Mouse (Mus musculus): ENCODE measurements around the gene Ankra2.

Ankra2 gene

DNA sequence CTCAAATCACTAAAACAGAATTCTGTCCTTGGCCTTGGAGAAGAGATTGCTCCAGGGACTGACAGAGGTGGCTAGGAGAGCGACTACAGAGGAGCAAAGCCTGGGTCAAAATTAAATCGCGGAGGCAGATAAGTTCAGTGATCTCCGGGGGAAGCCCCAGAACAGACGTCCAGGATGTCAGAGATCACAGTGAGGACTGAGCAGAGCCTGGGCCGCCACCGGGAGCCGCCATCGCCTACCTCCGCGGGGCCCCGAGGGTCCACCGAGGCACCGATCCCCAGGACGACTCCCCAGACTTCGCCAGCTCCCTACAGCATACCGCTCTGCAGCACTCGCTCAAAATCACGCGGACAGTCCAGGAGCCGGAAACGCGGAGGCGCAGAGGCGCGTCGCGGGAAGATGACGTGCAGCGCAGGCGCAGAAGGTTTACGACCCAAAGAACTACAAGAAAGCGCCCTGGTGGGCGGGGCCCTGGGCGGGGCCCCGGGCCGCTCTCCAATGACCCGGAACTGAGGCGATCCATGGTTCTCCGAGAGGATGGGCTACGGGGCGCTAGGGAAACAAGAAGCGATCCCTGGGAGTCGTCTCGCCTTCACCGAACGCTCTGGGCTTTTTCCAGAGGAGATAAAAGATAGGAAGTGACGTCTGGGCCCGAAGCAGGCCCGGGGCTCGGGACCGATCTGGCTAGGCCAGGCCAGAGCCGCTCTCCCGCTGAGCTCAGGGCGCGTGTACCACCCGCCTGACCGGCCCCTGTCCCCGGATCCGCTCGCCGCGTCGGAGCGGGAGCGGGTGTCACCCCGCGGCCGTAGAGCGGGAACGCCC lies at the start of gene Ankra2, which contains the start of gene Utp15:
Gene Ankra2, plus strand, starts transcription at position 439 of the 822 bp plus-strand sequence.
Gene Utp15, minus strand, starts transcription at position 406 of the 822 bp plus-strand sequence.
- peak; percentile 91 for DNase-seq (ENCODE audit: low spot score)

DNA sequence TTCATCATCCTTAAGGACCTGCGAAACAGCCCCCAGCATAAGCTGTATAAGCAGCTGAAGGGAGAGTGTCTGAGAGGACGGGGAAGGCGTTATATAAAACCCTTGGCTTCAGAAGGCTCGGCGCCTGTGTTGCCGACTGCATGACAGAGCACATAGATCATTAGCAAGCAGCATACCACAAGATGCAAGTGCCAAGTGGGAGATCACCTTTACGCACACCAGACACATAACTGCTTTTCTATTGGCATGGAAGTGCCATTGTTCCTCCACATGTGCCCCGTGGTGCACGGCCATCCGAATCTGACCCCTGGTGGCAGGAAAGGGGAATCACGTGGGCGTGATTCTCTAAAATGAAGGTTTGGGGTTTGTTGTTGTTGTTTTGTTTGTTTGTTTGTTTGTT lies 40.0 kb upstream of the Ankra2 start:
- no peak for DNase-seq (ENCODE audit: low spot score)

DNA sequence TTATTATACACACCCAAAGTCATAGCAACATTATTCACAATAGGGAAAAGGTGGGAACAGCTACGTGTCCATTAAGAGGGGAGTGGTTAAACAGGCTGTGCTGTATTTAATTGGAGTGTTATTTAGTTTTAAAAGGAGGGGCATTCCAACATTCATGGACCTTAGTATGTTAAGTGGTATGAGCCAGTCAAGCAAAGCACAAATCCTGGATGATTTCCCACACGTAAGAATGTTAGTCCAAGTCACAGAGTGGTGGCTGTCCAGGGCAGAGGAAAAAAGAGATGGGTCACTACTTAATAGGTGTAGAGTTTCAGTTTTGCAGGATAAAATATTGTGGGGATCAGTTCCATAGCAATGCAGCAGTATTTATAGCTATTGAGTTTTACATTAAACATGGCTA lies 36.6 kb upstream of the Ankra2 start:
- DNase-seq (ENCODE audit: low spot score): no peak

DNA sequence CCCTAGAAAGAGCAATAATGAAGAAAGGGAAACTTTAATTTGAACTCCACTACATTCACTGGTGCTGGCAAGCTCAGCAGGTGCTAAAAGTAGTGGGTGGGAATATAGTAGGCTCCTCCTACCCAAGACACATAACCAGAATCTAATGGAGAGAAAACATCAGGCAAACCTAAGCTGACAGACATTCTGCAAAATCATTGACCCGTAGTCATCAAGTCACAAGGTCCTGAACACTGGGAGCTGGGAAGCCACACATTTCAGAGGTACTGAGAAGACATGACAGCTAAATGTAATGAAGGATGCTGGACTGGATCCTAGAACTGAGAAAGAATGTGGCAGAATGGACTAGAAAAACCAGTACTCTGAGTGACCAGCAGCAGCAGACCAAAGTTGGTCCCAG lies 32.4 kb upstream of the Ankra2 start:
- no peak for DNase-seq (ENCODE audit: low spot score)

DNA sequence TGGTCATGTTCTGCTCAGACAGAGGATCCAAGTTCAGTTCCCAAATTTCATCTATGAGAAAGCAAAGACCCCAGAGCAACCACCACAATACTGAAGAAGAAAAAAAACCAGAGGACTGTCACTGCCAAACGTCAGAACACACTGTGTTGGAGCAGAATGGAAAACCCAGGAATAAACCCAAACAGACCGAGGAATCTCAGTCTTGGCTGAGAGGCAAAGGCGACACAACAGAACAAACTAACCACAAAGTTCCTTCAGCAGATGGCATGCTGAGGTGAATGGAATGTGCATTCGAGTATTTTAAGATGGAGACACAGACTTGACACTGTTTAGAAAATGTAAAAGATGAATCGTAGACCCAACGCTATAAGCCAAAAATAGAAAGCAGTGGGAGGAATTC lies 27.4 kb upstream of the Ankra2 start:
- no peak for DNase-seq (ENCODE audit: low spot score)

DNA sequence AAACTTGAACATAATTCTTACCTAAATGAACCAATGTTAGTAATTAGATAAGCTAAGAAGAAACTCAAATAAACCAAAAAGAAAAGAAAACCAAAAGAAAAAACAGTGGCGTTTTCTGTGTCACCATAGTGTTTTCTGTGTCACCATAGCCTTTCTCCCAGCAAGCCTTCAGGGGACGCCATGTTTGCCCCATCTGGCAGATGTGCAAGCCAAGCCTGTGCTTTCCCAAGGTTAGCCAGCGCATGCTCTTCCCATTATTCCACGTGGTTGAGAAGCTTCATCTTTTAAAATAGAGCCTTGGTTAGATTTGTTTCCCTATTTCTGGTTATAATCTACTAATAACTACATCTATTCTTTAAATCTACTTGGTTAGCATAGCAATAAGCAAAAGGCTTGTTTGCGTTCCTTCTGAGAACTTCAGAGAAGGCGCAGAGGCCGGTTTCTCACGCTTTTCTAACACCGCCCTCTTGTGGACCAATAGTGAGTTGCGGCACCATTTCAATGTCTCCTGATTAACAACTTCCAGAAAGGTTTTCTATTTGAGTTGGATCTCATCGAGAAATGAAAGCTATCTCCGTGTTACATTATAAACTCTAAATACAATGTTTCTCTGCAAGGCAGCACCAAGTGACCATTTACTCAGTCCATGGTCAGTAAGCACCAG lies 22.8 kb upstream of the Ankra2 start:
- DNase-seq (ENCODE audit: low spot score): no peak

DNA sequence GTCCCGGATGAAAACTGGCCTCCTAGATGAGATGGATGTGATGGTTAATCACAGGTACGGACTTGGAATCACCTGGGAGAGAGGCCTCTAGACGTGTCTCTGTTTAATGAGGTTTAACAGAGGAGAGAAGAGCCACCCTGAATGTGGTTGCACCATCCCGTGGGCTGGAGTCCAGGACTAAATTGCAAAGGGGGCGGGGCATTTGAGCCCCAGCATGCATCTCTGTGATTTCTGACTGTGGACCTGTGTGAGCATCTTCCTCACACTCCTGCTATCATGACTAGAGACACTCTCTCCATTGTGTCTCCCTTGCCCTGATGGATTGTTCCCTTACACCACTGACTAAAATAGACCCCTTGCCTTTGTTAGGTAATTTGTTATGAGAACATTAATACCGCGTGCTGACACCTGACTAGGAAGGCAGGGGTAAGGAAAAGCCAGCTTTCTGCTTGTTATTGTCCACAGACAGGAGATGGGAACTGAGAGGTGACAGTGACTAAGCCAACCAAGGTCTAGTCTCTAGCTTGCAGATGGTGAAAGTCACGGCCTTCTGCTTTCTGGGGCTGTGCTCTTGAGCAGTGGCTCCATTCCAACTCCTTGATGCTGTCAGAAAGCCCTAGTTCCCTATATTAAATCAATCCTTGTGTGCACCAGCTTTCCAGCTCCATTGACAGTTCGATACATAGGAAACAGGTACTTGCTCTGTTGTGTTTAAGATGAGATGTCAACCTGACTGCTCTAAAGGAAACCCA lies 21.2 kb upstream of the Ankra2 start:
- DNase-seq (ENCODE audit: low spot score): no peak

DNA sequence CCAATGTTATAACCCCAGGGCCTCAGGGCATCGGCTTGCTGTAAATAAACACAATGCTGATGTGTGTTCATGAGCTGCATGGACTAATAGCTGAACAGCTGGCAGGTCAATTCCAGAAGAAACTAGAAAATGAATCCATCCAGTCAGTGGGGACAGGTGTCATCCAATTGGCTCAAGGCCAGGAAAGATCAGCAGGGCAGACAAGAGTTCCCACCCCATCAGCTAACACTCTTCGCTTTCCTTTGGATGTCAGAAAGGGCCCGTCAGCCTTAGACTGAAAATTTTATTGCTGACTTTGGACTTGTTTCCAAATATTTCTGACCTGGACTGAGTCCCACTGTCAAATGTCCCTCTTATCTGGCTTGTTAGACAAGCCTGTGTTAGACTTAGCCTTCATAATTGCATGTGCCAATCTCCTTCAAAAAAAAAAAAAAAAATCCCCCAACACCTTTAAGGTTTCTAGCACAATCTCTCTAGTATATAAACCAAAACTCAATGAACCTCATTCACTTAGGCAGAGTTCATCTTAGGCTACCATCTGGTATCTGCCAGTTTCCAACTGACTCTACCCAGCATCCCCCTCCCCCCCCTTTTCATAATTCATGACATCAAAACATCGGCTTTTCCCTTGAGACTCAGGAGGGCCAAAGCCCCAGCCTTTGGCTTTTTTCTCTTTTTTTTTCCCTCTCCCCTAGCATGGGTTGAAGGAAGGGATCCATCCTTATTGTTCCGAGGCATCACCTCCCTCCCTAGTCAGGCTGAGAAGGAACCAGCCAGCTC lies 18.1 kb upstream of the Ankra2 start:
- no peak for DNase-seq (ENCODE audit: low spot score)

DNA sequence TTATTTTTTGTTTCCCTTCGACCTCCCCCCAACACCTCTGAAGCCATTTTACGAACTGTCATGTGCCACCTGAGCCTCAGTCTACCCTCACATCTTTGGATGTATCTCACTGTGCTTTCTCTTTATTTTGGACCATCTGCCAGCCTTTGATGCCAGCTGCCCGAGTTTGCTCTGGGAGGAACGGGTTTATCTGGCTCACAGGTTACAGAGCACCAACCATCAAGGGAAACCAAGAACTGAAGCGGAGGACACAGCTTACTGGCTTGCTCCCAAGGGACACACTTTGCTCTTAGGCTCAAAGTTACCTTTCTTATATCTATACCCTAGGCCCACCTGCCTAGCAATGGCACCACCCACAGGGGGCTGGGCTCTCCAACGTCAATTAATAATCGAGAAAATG lies 17.5 kb upstream of the Ankra2 start:
- no peak for DNase-seq (ENCODE audit: low spot score)

DNA sequence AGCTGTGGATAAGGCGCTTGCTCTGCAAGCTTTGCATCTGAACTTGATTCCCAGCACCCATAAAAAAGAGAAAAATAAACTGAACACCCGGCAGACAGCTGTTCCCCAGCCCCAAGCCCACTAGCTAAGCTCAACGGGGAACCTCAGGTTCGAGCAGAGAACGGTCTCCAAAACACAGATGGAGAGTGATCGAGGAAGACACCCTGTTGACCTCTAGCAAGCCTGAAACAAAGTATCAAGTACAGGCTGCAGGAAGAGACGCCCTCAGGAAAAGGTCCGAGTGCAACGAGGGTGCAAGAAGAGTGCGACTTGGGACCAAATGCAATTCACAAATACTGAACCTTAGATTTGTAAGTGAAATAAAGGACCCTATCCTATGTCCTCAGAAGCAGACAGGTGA lies 13.3 kb upstream of the Ankra2 start:
- no peak for DNase-seq (ENCODE audit: low spot score)

DNA sequence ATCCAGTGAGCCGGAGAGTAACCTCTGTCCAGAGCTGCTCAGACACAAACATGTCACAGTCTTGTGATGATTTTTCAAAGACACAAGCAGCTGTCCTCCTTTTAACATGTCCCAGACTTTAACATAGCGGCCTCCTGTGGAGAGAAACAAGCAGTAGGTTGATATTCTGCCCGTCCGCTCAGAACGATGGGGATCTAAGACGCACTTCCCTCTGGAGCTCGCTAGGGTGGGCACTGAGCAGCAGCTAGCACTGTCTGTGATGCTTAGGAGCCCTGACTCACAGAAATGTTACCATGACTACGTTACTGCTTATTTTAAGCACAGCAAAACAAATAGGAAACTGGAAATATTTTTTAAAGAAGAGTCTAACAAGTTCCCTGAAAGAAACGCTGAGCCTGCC lies 8.0 kb upstream of the Ankra2 start:
- DNase-seq (ENCODE audit: low spot score): no peak

DNA sequence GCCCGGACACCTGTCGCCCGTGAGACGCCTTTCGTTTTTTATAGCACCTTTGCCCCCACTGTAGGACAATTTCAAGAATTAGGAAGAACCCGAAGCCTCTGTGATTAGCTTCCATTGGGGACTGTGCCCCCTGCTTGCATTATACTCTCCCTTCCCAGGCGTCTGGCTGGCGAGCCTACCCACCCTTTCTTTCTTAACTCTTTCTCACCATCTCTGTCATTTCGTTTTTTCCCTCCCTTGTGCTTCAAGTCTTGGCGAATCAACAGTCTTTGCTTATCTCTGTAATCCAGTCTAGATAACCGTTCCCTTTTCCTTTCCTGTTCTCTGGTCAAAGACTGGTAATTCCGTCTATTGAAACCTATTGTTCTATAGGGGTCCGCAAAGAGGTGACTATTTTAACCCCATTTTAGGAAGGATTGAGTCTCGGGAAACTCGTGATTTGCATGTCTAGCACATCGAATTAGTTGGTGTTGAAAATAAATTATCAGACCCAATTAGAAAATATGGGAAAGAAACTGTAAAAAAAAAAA lies 649 bp downstream of the Ankra2 start:
- DNase-seq (ENCODE audit: low spot score): no peak

DNA sequence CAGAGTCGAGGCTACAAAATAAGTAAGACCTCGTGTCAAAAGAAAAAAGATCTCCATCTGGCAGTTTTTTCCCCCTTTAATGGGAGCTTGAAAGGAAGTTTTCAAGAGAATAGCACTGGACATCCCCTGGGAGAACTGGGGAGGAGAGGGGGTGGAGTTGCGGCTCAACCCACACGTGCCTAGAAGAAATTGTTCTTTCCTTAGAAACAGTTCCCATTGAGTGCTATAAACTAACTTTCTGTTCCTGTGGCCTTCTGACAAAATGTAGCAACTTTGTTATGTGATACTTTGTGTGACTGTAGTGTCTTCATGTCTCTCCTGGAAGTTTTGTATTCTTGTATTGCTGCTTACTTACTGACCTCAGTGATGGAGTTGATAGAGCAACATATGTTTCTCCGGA lies 1.2 kb downstream of the Ankra2 start:
- no peak for DNase-seq (ENCODE audit: low spot score)

DNA sequence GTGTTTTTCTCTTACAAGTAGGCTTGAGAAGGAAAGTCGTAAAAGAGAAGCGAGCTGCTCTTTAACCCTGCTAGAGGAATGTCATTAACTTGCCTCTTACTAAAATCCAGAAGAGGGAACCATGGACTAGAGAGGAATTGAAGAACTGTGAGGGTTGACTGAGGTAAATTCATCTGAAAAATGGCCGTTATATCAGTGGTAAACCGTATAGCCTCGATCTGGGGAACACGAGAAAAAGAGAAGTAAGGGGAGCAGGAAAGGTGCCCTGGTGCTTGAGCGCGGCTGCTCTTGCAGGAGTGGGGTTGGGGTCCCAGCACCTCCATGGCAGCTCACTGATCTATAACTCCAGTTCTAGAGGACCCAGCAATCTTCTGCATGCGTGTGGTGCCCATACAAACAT lies 11.1 kb downstream of the Ankra2 start:
- no peak for DNase-seq (ENCODE audit: low spot score)

DNA sequence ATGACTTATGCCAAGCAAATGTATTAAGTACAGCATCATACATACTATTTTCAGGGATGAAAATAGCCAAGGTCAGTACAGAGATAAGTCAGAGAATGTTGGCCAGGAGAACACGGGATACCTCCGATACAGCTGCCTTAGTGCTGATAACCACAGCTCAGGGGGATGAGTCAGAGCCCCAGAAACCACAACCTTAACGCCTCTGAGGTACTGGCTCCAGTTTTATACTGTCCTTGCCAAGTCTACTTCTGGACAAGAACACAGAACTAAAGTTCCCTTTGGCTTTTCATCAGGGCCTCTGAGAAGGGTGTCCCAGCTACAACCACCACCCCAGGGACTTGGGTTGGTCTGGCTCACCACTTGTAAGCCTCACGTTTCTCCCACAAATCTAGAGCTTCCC lies 12.8 kb downstream of the Ankra2 start:
- no peak for DNase-seq (ENCODE audit: low spot score)

DNA sequence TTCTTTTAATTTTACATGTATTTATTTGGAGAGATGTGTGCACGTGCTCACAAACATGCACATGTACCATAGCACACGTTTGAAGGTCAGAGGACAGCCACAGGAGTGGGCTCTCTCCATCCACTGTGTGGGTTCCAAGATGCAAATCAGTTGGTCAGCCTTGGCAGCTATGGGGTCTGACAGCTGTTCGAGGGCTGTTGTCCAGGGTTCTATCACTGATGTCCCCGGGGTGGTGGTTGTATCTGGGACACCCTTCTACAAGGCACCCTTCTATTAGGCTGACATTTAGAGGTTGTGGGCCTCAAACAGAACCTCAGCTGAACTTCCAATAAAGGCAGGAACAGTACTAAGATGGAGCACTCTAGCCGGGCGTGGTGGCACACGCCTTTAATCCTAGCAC lies 13.4 kb downstream of the Ankra2 start:
- DNase-seq (ENCODE audit: low spot score): no peak

DNA sequence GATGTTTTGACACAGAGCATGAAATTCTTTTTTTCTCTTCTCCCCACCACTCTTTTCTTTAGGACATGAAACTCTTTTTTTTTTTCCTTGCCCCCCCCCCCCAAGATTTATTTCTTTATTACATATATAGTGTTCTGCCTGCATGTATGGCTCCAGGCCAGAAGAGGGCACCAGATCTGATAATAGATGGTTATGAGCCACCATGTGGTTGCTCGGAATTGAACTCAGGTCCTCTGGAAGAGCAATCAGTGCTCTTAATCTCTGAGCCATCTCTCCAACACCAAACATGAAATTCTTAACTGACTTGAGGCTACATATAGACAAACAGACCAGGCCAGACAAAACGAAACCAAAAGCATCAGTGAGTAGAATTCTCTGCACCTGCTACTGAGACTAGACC lies 14.6 kb downstream of the Ankra2 start:
- DNase-seq (ENCODE audit: low spot score): no peak

DNA sequence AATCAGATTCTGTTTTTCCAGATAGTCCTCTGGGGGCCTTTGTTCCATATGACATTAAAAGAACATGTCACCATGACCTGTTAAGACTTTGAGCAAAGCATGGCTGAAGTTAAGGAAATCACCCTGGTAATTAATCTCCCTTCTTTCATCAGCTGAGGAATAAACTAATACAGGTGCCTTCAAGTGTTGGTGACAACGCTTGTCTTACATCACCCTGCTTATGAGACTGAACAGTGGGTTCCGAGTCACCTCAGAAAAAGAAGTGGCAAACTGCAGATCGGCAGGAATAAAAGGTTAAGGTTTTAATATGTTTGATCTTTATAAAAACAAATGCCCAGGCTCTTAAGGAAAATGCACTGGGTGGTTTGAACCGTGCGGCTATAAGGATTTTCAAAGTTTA lies 16.8 kb downstream of the Ankra2 start, which contains the start of gene Gm21976:
Gene Gm21976, plus strand, starts transcription at position 202 of the 400 bp plus-strand sequence.
- DNase-seq (ENCODE audit: low spot score): no peak

DNA sequence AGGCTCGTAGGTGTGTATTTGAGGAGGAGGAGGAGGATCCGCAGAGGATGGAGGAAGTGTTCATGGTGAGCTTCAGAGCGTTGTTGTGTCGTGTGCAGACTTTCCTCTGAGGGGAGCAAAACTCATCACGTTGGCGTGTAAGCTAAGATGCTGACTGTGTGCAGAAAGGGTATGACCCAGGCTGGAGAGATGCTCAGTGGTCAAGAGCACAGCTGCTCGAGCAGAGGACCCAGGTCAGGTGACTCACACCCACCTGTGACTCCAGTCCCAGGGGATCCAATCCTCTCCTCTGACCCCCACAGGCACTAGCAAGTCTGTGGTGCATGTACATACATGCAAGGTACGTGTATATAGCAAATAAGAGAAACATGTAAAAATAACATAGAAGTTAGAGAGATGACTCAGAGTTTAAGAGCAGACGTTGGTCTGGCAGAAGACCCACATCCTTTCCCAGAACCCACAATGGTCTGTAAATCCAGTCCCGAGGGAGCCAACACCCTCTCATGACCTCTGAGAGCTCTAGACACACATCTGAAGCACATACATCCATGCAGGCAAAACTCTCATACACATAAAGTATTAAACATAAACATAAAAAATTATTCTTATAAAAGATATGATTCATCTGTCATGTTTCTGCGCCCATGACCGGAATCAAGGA lies 18.2 kb downstream of the Ankra2 start:
- no peak for DNase-seq (ENCODE audit: low spot score)

DNA sequence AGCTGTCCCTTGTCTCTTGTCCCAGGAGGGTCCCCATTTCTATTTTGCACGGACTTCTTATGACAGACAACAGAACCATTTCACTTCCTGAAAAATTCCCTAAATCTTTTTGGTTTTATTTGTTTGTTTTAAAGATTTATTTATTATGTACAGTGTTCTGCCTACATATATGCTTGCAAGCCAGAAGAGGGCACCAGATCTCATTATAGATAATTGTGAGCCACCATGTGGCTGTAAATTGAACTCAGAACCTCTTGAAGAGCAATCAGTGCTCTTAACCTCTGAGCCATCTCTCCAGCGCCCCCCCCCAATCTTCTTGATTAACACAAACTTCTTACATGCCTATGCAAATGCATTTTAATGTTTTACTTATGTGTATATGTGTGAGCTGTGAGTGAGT lies 27.8 kb downstream of the Ankra2 start:
- DNase-seq (ENCODE audit: low spot score): no peak

DNA sequence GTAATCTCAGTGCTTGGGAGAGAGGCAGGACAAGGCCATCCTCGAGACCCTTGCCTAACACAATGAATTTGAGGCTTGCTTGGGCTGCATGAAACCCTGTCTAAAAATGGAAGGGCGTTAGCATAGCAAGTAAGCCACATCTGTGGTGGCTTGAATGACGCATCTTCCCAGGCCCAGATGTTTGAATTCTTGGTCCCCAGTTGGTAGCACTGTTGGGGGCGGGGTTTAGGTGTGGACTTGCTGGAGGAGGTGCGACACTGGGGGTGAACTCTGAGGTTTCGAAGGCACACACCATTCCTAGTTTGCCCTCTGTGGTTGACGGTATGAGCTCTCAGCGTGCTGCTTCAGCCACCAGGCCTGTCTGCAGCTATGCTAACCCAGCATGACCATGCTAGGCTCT lies 28.8 kb downstream of the Ankra2 start:
- no peak for DNase-seq (ENCODE audit: low spot score)
